Mouse (Mus musculus) activated CD4-positive, CD25-positive, alpha-beta regulatory T cell, adult 9 weeks (primary cell): Measurements from ENCODE around the gene Utp6. TPM values are rescaled to one million over a fixed set of nuclear protein-coding genes. Genes with fewer than 3 reads are reported as not detected.

Experiments
- polyA plus RNA-seq: library from polyadenylated mRNA; unstranded; fragments of 100-300 nt; shearing (Covaris generic); gene quantifications from one replicate; pipeline ENCODE4 v1.2.1, GENCODE M21; 2017

Gene Utp6
- 62.9 TPM for polyA plus RNA-seq

DNA sequence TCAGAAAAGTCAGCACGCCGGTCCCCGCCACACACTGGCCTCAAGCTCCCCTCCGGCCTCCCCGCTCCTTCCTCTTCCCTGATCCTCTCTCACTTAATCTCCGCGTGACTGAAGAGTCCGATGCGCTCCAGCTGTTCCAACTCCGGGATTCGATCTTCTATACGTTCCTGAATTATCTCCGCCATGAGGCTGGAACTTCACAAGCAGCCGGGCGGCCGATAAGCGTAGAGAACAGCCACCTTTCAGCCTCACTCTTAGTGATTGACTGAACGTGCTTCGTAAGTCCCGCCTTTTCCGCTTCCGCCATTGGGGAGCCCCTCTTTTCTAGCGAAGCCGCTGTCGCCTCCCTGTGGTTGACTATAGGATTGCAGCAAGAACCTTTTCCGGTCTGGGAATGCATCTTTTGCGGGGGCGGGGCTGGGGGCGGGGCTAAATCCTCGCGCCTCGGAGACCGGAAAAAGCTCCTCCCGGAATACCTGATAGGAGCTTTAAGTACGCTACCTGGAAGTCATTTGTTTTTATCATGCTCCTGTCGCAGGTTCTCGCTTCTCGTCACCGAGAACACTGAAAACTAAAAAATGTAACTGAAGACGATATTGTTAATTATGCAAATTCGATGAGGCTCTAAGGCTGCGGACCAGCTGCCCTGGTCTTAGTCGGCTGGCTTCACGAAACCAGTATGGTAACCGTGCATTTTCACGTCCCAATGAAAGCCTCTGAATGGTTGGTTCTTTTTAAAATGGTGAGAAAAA is at the start of gene Utp6:
TSS of gene Utp6 (minus strand) at position 266 of the 752 bp plus-strand sequence.

DNA sequence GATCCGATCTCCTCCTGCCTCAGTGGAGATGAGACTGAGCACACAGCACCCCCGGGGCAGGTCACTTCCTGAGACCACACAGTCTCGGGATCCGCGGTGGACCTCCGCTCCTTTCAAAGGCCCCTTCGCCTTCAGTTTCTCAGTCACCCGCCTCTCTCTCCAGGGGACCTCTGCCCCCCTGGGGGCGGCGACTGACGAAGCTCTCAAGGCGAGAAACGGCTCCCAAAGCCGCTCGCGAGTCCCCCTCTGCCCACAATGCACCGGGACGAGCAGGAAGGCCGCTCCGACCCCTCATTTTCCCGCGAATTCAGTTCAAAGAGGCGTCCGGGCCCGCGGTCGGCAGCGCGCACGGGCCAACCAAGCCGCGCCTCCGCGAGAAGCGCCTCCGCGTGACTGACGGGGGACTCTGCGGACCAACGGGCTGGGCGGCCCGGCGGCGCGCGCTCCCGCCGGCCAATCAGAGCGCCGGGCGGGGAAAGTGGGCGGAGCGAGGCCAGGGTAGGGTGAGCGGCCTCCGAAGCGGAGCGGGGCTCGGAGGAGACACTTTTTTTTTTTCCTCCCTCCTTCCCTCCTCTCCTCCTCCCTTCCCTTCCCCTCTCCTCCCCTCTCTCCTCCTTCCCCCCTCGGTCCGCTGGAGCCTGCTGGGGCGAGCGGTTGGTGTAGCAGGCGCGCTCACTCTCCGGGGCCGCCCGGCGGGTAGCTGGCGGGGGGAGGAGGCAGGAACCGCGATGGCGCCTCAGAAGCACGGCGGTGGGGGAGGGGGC is 30.6 kb upstream of the Utp6 start, which contains the start of gene Suz12:
TSS of gene Suz12 (plus strand) at position 515 of the 764 bp plus-strand sequence.

Other genes starting within 250 kb of the Utp6 start
- 8.1 TPM for gene Suz12, start 30.7 kb upstream of the Utp6 start, polyA plus RNA-seq
- 336 TPM for gene Crlf3, start 118.6 kb upstream of the Utp6 start, polyA plus RNA-seq
- gene Atad5, start 127.0 kb upstream of the Utp6 start, polyA plus RNA-seq, result 4.5 TPM
- gene Tefm, start 179.8 kb upstream of the Utp6 start, polyA plus RNA-seq, result 25.8 TPM
- gene Adap2, start 191.7 kb upstream of the Utp6 start, polyA plus RNA-seq, result 0.28 TPM
- 18.2 TPM for gene Rnf135, start 221.5 kb upstream of the Utp6 start, polyA plus RNA-seq
- 28.8 TPM for gene Rhot1, start 246.6 kb upstream of the Utp6 start, polyA plus RNA-seq